Comparison of ENCODE assay signal across 8 mouse cellular contexts in genomic region chr11:101279193-101279569, GRCm38 (mm10). TPM values are rescaled to one million over a fixed set of nuclear protein-coding genes. Genes with fewer than 3 reads are reported as not detected.
DNase-seq lines count a peak whose midpoint lies in the region; ATAC-seq and TF ChIP-seq lines count a peak whose summit lies in the region.

No protein-coding gene starts in this region.

- no peak for TF ChIP-seq POLR2A in lung, adult 2 months (IDR thresholded peaks at IDR 0.05; ENCODE audit: borderline replicate concordance, extremely low read depth, low read depth, low read length)

- no peak for ATAC-seq in embryonic facial prominence, embryonic 14.5 days (ENCODE audit: low read depth)
- ATAC-seq in neural tube, embryonic 15.5 days (ENCODE audit: low FRiP score) = peak; percentile 12; the same call in 1 of the 2 replicates

- no peak for TF ChIP-seq CTCF in lung, adult 2 months (IDR thresholded peaks at IDR 0.05; ENCODE audit: insufficient read depth, low read length)

- DNase-seq in lung, adult 2 months = peak; percentile 38
- no peak for DNase-seq in lung, postnatal 4 days
- no peak for DNase-seq in embryonic facial prominence, embryonic 14.5 days (ENCODE audit: low spot score)
- DNase-seq in limb, embryonic 10.5 days (ENCODE audit: low spot score) = no peak
- no peak for DNase-seq in embryo, embryonic 11 days
- no peak for DNase-seq in left cerebral cortex, postnatal 10 days (ENCODE audit: extremely low spot score in 1 of 2, low spot score in 2 of 2)
- no peak for DNase-seq in retina, embryonic 14.5 days (ENCODE audit: low spot score)

- H3K9ac ChIP-seq in embryonic facial prominence, embryonic 14.5 days (ENCODE audit: low read depth, low read length) = no peak overlapping the region
- H3K9ac ChIP-seq in neural tube, embryonic 15.5 days (replicated peaks) = no peak overlapping the region

- peak overlapping the region; percentile 93 for H3K4me2 ChIP-seq in embryonic facial prominence, embryonic 14.5 days (ENCODE audit: low read depth, low read length)
- H3K4me2 ChIP-seq in neural tube, embryonic 15.5 days = peak overlapping the region; percentile 88

- WGBS in lung, adult 2 months = 58% methylated on average over 14 of the region's 14 CpGs
- WGBS in embryonic facial prominence, embryonic 14.5 days = 63% methylated on average over 14 of the region's 14 CpGs
- 62% methylated on average over 14 of the region's 14 CpGs for WGBS in limb, embryonic 10.5 days
- 58% methylated on average over 14 of the region's 14 CpGs for WGBS in neural tube, embryonic 15.5 days

- peaks cover 6% of the 10 kb centered on the region; the same call in 1 of the 2 replicates for H3K36me3 ChIP-seq in embryonic facial prominence, embryonic 14.5 days (ENCODE audit: control insufficient read depth, insufficient read depth, low read length)
- H3K36me3 ChIP-seq in limb, embryonic 10.5 days = peaks cover 17% of the 10 kb centered on the region
- H3K36me3 ChIP-seq in neural tube, embryonic 15.5 days = no peaks in the 10 kb centered on the region; the same call in 1 of the 2 replicates

- no peak overlapping the region for H3K27ac ChIP-seq in embryonic facial prominence, embryonic 14.5 days (replicated peaks; ENCODE audit: low read depth, low read length)
- peak overlapping the region; percentile 86 for H3K27ac ChIP-seq in limb, embryonic 10.5 days
- H3K27ac ChIP-seq in neural tube, embryonic 15.5 days (replicated peaks) = no peak overlapping the region

- no peaks in the 10 kb centered on the region for H3K9me3 ChIP-seq in embryonic facial prominence, embryonic 14.5 days (ENCODE audit: control insufficient read depth, low read length)
- no peaks in the 10 kb centered on the region for H3K9me3 ChIP-seq in limb, embryonic 10.5 days (replicated peaks)
- H3K9me3 ChIP-seq in neural tube, embryonic 15.5 days (replicated peaks) = no peaks in the 10 kb centered on the region

- H3K4me1 ChIP-seq in lung, adult 2 months (ENCODE audit: control insufficient read depth, insufficient read depth, low read length) = peaks cover 9% of the 10 kb centered on the region; the same call in 1 of the 2 replicates
- peaks cover 14% of the 10 kb centered on the region for H3K4me1 ChIP-seq in embryonic facial prominence, embryonic 14.5 days (ENCODE audit: control insufficient read depth, insufficient read depth, low read length)
- H3K4me1 ChIP-seq in limb, embryonic 10.5 days = peaks cover 40% of the 10 kb centered on the region
- peaks cover 29% of the 10 kb centered on the region for H3K4me1 ChIP-seq in neural tube, embryonic 15.5 days

- H3K4me3 ChIP-seq in lung, adult 2 months (replicated peaks; ENCODE audit: extremely low read depth, low read depth, low read length) = peak overlapping the region; percentile 31
- peak overlapping the region; percentile 85 for H3K4me3 ChIP-seq in embryonic facial prominence, embryonic 14.5 days (ENCODE audit: low read depth, low read length)
- peak overlapping the region; percentile 87 for H3K4me3 ChIP-seq in limb, embryonic 10.5 days
- peak overlapping the region; percentile 66 for H3K4me3 ChIP-seq in neural tube, embryonic 15.5 days (replicated peaks)

- peaks cover 5% of the 10 kb centered on the region; the same call in 1 of the 2 replicates for H3K27me3 ChIP-seq in embryonic facial prominence, embryonic 14.5 days (replicated peaks; ENCODE audit: control insufficient read depth, insufficient read depth, low read length)
- H3K27me3 ChIP-seq in limb, embryonic 10.5 days (ENCODE audit: low read depth, poor library complexity, severe bottlenecking) = peaks cover 41% of the 10 kb centered on the region
- no peaks in the 10 kb centered on the region; the same call in 1 of the 2 replicates for H3K27me3 ChIP-seq in neural tube, embryonic 15.5 days (replicated peaks)

- intact Hi-C loops in left cerebral cortex, postnatal 10 days (cut with DNase I) = no loop called here

RNA-seq across cellular contexts. Expression of gene Coa3, which starts 0.3 kb away (rescaled TPM):
- polyA plus RNA-seq in lung, adult 2 months (2012; rRNA removed) = 194 and 283 TPM in 2 replicates
- 180 and 181 TPM in 2 replicates for polyA plus RNA-seq in embryonic facial prominence, embryonic 14.5 days (2014; fragmentation: Nextera tagmentation; extraction: Ambion mirVana)
- polyA plus RNA-seq in limb, embryonic 10.5 days (2016; fragmentation: Nextera tagmentation; extraction: Ambion mirVana) = 187 and 192 TPM in 2 replicates
- polyA plus RNA-seq in neural tube, embryonic 15.5 days (2015; fragmentation: Nextera tagmentation; extraction: Ambion mirVana) = 213 and 237 TPM in 2 replicates
- total RNA-seq in left cerebral cortex, postnatal 10 days (2021) = 100 to 1,000 TPM in 1 of 2 experiments, 10 to 100 TPM in 1; 95.7 to 101 TPM

RNA-seq across cellular contexts. Expression of gene Cntd1, which starts 0.4 kb away (rescaled TPM):
- polyA plus RNA-seq in lung, adult 2 months (2012; rRNA removed) = 0.22 and 0.59 TPM in 2 replicates
- polyA plus RNA-seq in embryonic facial prominence, embryonic 14.5 days (2014; fragmentation: Nextera tagmentation; extraction: Ambion mirVana) = 0.90 and 1.6 TPM in 2 replicates
- polyA plus RNA-seq in limb, embryonic 10.5 days (2016; fragmentation: Nextera tagmentation; extraction: Ambion mirVana) = 1.1 TPM in 2 replicates
- 0.77 and 0.80 TPM in 2 replicates for polyA plus RNA-seq in neural tube, embryonic 15.5 days (2015; fragmentation: Nextera tagmentation; extraction: Ambion mirVana)
- total RNA-seq in left cerebral cortex, postnatal 10 days (2021) = under 1 TPM; 0.15 to 0.41 TPM

RNA-seq across cellular contexts. Expression of gene Wnk4, which starts 18.8 kb away (rescaled TPM):
- polyA plus RNA-seq in lung, adult 2 months (2012; rRNA removed) = 6.5 and 10.4 TPM in 2 replicates
- 10.7 and 11.9 TPM in 2 replicates for polyA plus RNA-seq in embryonic facial prominence, embryonic 14.5 days (2014; fragmentation: Nextera tagmentation; extraction: Ambion mirVana)
- 4.7 and 6.2 TPM in 2 replicates for polyA plus RNA-seq in limb, embryonic 10.5 days (2016; fragmentation: Nextera tagmentation; extraction: Ambion mirVana)
- 5.1 and 7.0 TPM in 2 replicates for polyA plus RNA-seq in neural tube, embryonic 15.5 days (2015; fragmentation: Nextera tagmentation; extraction: Ambion mirVana)
- 1 to 10 TPM; 4.2 to 4.5 TPM for total RNA-seq in left cerebral cortex, postnatal 10 days (2021)

RNA-seq across cellular contexts. Expression of gene Becn1, which starts 22.9 kb away (rescaled TPM):
- polyA plus RNA-seq in lung, adult 2 months (2012; rRNA removed) = 70.3 and 97.9 TPM in 2 replicates
- 134 and 139 TPM in 2 replicates for polyA plus RNA-seq in embryonic facial prominence, embryonic 14.5 days (2014; fragmentation: Nextera tagmentation; extraction: Ambion mirVana)
- polyA plus RNA-seq in limb, embryonic 10.5 days (2016; fragmentation: Nextera tagmentation; extraction: Ambion mirVana) = 148 TPM in 2 replicates
- polyA plus RNA-seq in neural tube, embryonic 15.5 days (2015; fragmentation: Nextera tagmentation; extraction: Ambion mirVana) = 172 and 175 TPM in 2 replicates
- 100 to 1,000 TPM; 174 to 188 TPM for total RNA-seq in left cerebral cortex, postnatal 10 days (2021)

RNA-seq across cellular contexts. Expression of gene Vps25, which starts 25.7 kb away (rescaled TPM):
- 82.9 and 97.4 TPM in 2 replicates for polyA plus RNA-seq in lung, adult 2 months (2012; rRNA removed)
- 111 and 116 TPM in 2 replicates for polyA plus RNA-seq in embryonic facial prominence, embryonic 14.5 days (2014; fragmentation: Nextera tagmentation; extraction: Ambion mirVana)
- 118 and 127 TPM in 2 replicates for polyA plus RNA-seq in limb, embryonic 10.5 days (2016; fragmentation: Nextera tagmentation; extraction: Ambion mirVana)
- 123 and 128 TPM in 2 replicates for polyA plus RNA-seq in neural tube, embryonic 15.5 days (2015; fragmentation: Nextera tagmentation; extraction: Ambion mirVana)
- 10 to 100 TPM; 80.9 to 82.0 TPM for total RNA-seq in left cerebral cortex, postnatal 10 days (2021)

Comparison
In these comparisons a context has a peak if more than half of its experiments do, and no peak if none do; other contexts are left out.
1. H3K4me3 ChIP-seq: peak in every context shown above with its lines; median percentile 87 in limb, embryonic 10.5 days; 85 in embryonic facial prominence, embryonic 14.5 days; 66 in neural tube, embryonic 15.5 days; 31 in lung, adult 2 months.